Mouse (Mus musculus) cerebellum, adult (tissue): ENCODE measurements at regions not wholly inside any gene's neighbourhood (a gene's known extent, or its start where the extent isn't known, plus 50 kb on each side); places are given as distances from the start of the nearest gene placed in this dataset.
"Not testable (repeated sequence)": the region's sequence is repeated elsewhere in the genome, so short reads cannot be mapped to it uniquely, and the experiment has no call there.

Experiments used
- ATAC-seq: cut with Nextera tagmentation; 2 replicates; pipeline ENCODE4 v1.9.2; 2017; ENCODE audit warnings: mild to moderate bottlenecking, moderate library complexity, mixed read lengths; ENCODE audit not compliant: insufficient number of reproducible peaks, low FRiP score, low TSS enrichment

- ATAC-seq, result peak; percentile 93
Observed at GRCm38 (mm10) chr10:66640890-66641847, 454.8 kb upstream of the Jmjd1c start.

GRCm38 (mm10) chr10:66641966-66642365 is 454.0 kb upstream of the Jmjd1c start:
- no peak for ATAC-seq

- no peak for ATAC-seq
Observed at GRCm38 (mm10) chr10:66643160-66643559, 452.8 kb upstream of the Jmjd1c start.

DNA sequence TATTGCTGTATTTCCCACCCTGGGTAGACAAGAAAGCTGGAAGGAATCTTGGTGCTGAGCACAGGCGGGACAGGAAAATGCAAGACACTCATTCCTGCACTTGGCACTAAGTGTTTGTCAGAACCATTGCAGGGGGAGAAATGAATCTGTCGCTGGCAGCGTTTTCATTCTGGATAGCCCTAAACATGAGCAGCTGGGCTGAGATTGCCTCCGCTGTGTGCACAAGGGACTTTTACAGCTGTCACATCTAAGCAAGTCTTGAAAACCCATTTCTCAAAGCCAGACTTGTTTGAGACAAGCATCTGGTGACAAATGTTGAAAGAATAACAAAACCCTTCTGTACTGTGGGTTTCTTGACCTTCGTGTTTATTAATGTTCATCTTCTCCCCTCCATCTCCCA is 438.4 kb upstream of the Jmjd1c start:
- ATAC-seq, result no peak

GRCm38 (mm10) chr10:66683160-66683559 is 412.8 kb upstream of the Jmjd1c start:
- no peak for ATAC-seq

GRCm38 (mm10) chr10:66689196-66689595 is 406.7 kb upstream of the Jmjd1c start:
- not testable (repeated sequence) for ATAC-seq

DNA sequence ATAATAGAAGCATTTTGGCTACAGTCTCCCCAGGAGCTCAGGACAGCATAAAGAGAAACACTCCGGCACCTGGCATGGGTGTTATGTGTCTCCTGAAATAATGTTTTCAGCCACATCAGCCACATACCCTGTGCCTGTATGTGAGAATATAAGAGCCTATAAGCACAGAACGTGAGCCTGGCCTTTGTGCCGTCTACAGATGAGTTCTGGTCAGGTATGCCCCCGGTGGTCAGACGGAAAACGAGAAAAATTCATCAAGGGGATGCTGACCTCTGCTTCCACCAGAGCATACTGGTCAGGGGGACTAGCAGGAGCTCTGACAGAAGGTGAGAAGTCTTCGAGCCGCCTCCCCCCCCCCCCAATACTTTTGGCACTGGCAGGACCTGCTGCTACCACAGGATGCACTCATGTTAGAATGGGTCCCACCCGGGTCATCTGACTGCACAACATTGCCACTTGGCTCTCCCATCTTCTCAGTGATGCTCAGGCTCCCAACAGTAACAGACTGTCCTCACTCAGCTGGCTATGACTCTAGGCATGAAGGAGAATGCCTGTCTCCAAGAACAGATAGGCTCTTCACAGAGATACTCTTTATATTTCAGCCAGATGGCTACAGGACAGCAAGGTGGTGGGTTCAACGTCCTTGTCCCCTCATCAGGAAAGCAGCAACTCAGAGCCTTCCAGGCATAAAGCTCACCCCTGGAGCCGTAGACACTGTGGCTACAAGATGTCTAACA is 401.2 kb upstream of the Jmjd1c start:
- ATAC-seq, result no peak

- not testable (repeated sequence) for ATAC-seq
Observed at GRCm38 (mm10) chr10:66714926-66715325, 381.0 kb upstream of the Jmjd1c start.

DNA sequence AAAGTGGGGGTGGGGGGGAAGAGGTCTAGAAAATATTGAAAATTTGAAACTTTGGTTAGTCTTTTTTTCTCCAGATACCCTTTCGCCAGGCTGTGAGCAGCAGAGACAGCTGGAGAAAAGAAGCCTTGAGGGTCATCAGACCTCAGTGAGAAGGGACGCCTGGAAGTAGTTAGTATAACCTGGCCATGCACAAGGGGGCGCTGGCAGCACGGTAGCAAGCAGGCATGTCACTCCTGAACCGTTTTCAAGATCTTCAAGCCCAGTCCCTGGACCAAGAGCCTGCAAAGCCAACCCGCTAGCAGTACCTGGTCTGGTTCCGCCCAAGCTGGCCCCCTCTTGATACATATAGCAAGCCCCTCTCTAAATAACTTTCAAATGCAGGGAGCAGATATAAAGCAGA is 378.0 kb upstream of the Jmjd1c start:
- no peak for ATAC-seq

GRCm38 (mm10) chr10:66719796-66720195 is 376.1 kb upstream of the Jmjd1c start:
- no peak for ATAC-seq

GRCm38 (mm10) chr10:66733631-66734030 is 362.3 kb upstream of the Jmjd1c start:
- ATAC-seq, result no peak

- no peak for ATAC-seq
Observed at GRCm38 (mm10) chr10:66734853-66735252, 361.1 kb upstream of the Jmjd1c start.

DNA sequence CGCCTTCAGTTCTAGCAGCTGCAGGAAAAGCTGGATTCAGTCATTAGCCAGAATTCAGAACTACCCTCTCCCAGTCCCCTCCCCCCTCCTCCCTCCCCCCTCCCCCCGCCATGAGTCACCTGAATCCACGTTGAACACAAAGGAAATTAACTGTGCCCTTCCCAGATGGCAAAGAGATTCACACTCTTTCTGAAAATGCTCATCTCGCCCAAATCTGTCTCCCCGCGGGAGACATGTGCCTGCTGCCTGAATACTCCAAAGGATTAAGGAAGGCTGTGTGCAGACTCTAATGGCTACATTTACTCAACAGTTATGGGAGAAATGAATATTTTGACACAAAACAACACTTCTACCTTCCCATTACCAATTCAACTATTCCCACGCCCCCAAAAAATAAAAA is 356.9 kb upstream of the Jmjd1c start:
- ATAC-seq, result peak; percentile 41; the same call in 1 of the 2 replicates

- ATAC-seq, result no peak
Observed at GRCm38 (mm10) chr10:66741819-66742218, 354.1 kb upstream of the Jmjd1c start.

GRCm38 (mm10) chr10:66743254-66743653 is 352.7 kb upstream of the Jmjd1c start:
- no peak for ATAC-seq

GRCm38 (mm10) chr10:66745871-66746270 is 350.1 kb upstream of the Jmjd1c start:
- no peak for ATAC-seq

DNA sequence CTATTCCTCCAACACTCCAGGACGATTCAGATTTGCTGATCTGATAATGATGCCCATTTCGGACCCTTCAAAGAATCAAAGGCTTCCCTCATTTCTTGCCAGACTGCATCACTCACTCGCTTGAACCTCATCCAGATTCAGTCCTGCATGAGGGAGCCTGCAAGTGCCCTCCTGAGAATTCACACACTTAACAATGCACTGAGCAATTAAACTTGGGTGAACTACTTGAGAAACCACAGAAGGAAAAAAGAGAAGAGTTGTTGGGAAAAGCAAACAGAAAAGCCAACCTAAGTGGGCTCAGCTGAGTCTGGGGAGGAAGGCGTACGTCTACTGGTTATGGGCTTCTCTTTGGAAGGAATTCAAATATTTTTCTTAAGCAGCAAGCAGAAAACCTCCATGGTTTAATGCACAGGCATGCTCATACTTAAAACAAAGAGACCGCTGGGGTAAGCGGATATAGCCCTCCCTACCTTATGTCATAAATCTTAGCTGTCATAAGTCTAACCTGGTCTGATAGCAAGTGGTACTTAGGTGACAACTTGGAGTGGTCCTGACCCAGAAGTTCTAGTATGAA is 343.6 kb upstream of the Jmjd1c start:
- no peak for ATAC-seq

GRCm38 (mm10) chr10:66756866-66757265 is 339.1 kb upstream of the Jmjd1c start:
- ATAC-seq, result no peak

GRCm38 (mm10) chr10:66770161-66771030 is 325.5 kb upstream of the Jmjd1c start:
- peak; percentile 87 for ATAC-seq
